Mouse (Mus musculus) bone marrow, adult 2 months (tissue): Measurements from ENCODE around the gene Tmem200a.

Experiments used
- CTCF ChIP-seq: fragments of 200-500 bp; IDR thresholded peaks from 2 replicates; pipeline ENCODE4 v1.5.1; 2011; ENCODE audit warnings: low read length, control low read depth; ENCODE audit not compliant: control insufficient read depth, insufficient read depth
- POLR2A ChIP-seq: fragments of 200-500 bp; IDR thresholded peaks from 2 replicates; pipeline ENCODE4 v1.6.1; 2011; ENCODE audit warnings: low read depth, mild to moderate bottlenecking, control low read depth, low read length, borderline replicate concordance; ENCODE audit not compliant: control insufficient read depth

DNA sequence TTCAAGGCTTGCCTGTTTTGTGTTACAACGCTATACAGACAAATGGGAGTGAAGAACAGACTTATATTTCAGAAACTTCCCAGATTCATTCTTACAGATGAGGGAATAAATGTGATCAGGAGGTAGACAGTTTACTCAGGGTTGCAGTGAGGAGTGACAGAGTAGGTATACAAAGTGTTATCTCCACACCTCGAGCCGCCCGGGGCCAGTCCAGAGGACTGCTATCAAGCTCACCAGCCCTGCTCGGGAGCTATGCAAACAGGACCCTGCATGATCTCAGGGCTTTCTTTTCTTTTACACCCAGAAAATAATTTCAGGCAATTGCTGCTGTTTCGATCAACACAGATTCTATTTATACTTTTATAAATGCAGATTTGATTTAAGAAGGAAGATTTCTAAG lies 126.7 kb downstream of the Tmem200a start:
- TF ChIP-seq CTCF (no peak), POLR2A (no peak)
